Mouse (Mus musculus): ENCODE results near the gene Olfr3. TPM values are rescaled to one million over a fixed set of nuclear protein-coding genes. Genes with fewer than 3 reads are reported as not detected.

The Olfr3 gene
- not detected in 2 replicates for polyA plus RNA-seq (2015; fragmentation: Nextera tagmentation; extraction: Ambion mirVana)

GRCm38 (mm10) chr2:36816932-36817331, at the start of gene Olfr3:
Gene Olfr3 (minus strand): TSS chr2:36817032.
- H3K27ac ChIP-seq (ENCODE audit: low read length) = no peak within 1 kb of the TSS
- no peak within 1 kb of the TSS for H3K4me2 ChIP-seq (replicated peaks; ENCODE audit: low read depth, low read length)
- H3K36me3 ChIP-seq (ENCODE audit: insufficient read depth, low read length) = no peaks in the 10 kb centered on the region
- ATAC-seq (no peak), DNase-seq (ENCODE audit: low spot score) (no peak)
- no peaks in the 10 kb centered on the region for H3K4me1 ChIP-seq (ENCODE audit: insufficient read depth, low read depth, low read length)
- TF ChIP-seq CTCF (IDR thresholded peaks at IDR 0.05) (no peak), EP300 (IDR thresholded peaks at IDR 0.05) (no peak)
- no peaks in the 10 kb centered on the region for H3K27me3 ChIP-seq (replicated peaks; ENCODE audit: insufficient read depth, low read length)
- 47% methylated on average over 1 of the region's 1 CpGs for WGBS
- no peak within 1 kb of the TSS for H3K9ac ChIP-seq (replicated peaks; ENCODE audit: low read depth)
- no peaks in the 10 kb centered on the region for H3K9me3 ChIP-seq (ENCODE audit: low read length)
- H3K4me3 ChIP-seq (ENCODE audit: low read depth, low read length) = no peak within 1 kb of the TSS

- Histone ChIP-seq H3K27me3 (replicated peaks; ENCODE audit: insufficient read depth, low read length) (no peaks in the 10 kb centered on the region), H3K4me1 (ENCODE audit: insufficient read depth, low read depth, low read length) (no peaks in the 10 kb centered on the region), H3K4me2 (replicated peaks; ENCODE audit: low read depth, low read length) (no peak within 1 kb of the TSS), H3K27ac (ENCODE audit: low read length) (no peak within 1 kb of the TSS), H3K9me3 (ENCODE audit: low read length) (no peaks in the 10 kb centered on the region), H3K4me3 (ENCODE audit: low read depth, low read length) (no peak within 1 kb of the TSS), H3K36me3 (ENCODE audit: insufficient read depth, low read length) (no peaks in the 10 kb centered on the region), H3K9ac (replicated peaks; ENCODE audit: low read depth) (no peak within 1 kb of the TSS)
- 64% methylated on average over 1 of the region's 1 CpGs for WGBS
- TF ChIP-seq CTCF (IDR thresholded peaks at IDR 0.05) = no peak
- no peak for TF ChIP-seq EP300 (IDR thresholded peaks at IDR 0.05)
- DNase-seq (ENCODE audit: low spot score) = no peak
- ATAC-seq = no peak
Observed at GRCm38 (mm10) chr2:36862560-36862959, 45.7 kb upstream of the Olfr3 start, which contains the start of gene Olfr351. Gene Olfr351 (minus strand): TSS chr2:36862660.

- 77% methylated on average over 1 of the region's 1 CpGs for WGBS
- no peak within 1 kb of the TSS for H3K4me3 ChIP-seq (ENCODE audit: low read depth, low read length)
- no peak within 1 kb of the TSS for H3K9ac ChIP-seq (replicated peaks; ENCODE audit: low read depth)
- no peak within 1 kb of the TSS for H3K4me2 ChIP-seq (replicated peaks; ENCODE audit: low read depth, low read length)
- no peak for DNase-seq (ENCODE audit: low spot score)
- no peaks in the 10 kb centered on the region for H3K27me3 ChIP-seq (replicated peaks; ENCODE audit: insufficient read depth, low read length)
- no peaks in the 10 kb centered on the region for H3K36me3 ChIP-seq (ENCODE audit: insufficient read depth, low read length)
- ATAC-seq = no peak
- no peak for TF ChIP-seq EP300 (IDR thresholded peaks at IDR 0.05)
- TF ChIP-seq CTCF (IDR thresholded peaks at IDR 0.05) = no peak
- H3K27ac ChIP-seq (ENCODE audit: low read length) = no peak within 1 kb of the TSS
- H3K4me1 ChIP-seq (ENCODE audit: insufficient read depth, low read depth, low read length) = no peaks in the 10 kb centered on the region
- no peaks in the 10 kb centered on the region for H3K9me3 ChIP-seq (ENCODE audit: low read length)
Observed at GRCm38 (mm10) chr2:36846010-36846409, 29.2 kb upstream of the Olfr3 start, which contains the start of gene Olfr350. Gene Olfr350 (plus strand): TSS chr2:36846310.

GRCm38 (mm10) chr2:36790238-36790637, 26.6 kb downstream of the Olfr3 start, which contains the start of gene Olfr50:
Gene Olfr50 (plus strand): TSS chr2:36790538.
- 78% methylated on average over 2 of the region's 2 CpGs for WGBS
- H3K4me3 ChIP-seq (ENCODE audit: low read depth, low read length) = no peak within 1 kb of the TSS
- ATAC-seq = no peak
- H3K4me2 ChIP-seq (replicated peaks; ENCODE audit: low read depth, low read length) = no peak within 1 kb of the TSS
- H3K27ac ChIP-seq (ENCODE audit: low read length) = no peak within 1 kb of the TSS
- TF ChIP-seq EP300 (IDR thresholded peaks at IDR 0.05) (no peak), CTCF (IDR thresholded peaks at IDR 0.05) (no peak)
- H3K36me3 ChIP-seq (ENCODE audit: insufficient read depth, low read length) = no peaks in the 10 kb centered on the region
- no peak for DNase-seq (ENCODE audit: low spot score)
- H3K27me3 ChIP-seq (replicated peaks; ENCODE audit: insufficient read depth, low read length) = no peaks in the 10 kb centered on the region
- H3K9ac ChIP-seq (replicated peaks; ENCODE audit: low read depth) = no peak within 1 kb of the TSS
- no peaks in the 10 kb centered on the region for H3K9me3 ChIP-seq (ENCODE audit: low read length)
- no peaks in the 10 kb centered on the region for H3K4me1 ChIP-seq (ENCODE audit: insufficient read depth, low read depth, low read length)

GRCm38 (mm10) chr2:36783976-36784375, 32.9 kb downstream of the Olfr3 start, which contains the start of gene Olfr348:
Gene Olfr348 (plus strand): TSS chr2:36784276.
- TF ChIP-seq CTCF (IDR thresholded peaks at IDR 0.05) = no peak
- no peak for TF ChIP-seq EP300 (IDR thresholded peaks at IDR 0.05)
- H3K4me3 ChIP-seq (ENCODE audit: low read depth, low read length) = no peak within 1 kb of the TSS
- H3K27ac ChIP-seq (ENCODE audit: low read length) = no peak within 1 kb of the TSS
- no peak within 1 kb of the TSS for H3K4me2 ChIP-seq (replicated peaks; ENCODE audit: low read depth, low read length)
- ATAC-seq (no peak), DNase-seq (ENCODE audit: low spot score) (no peak)
- 69% methylated on average over 2 of the region's 2 CpGs for WGBS
- H3K36me3 ChIP-seq (ENCODE audit: insufficient read depth, low read length) = no peaks in the 10 kb centered on the region
- H3K9ac ChIP-seq (replicated peaks; ENCODE audit: low read depth) = no peak within 1 kb of the TSS
- no peaks in the 10 kb centered on the region for H3K27me3 ChIP-seq (replicated peaks; ENCODE audit: insufficient read depth, low read length)
- H3K9me3 ChIP-seq (ENCODE audit: low read length) = no peaks in the 10 kb centered on the region
- H3K4me1 ChIP-seq (ENCODE audit: insufficient read depth, low read depth, low read length) = no peaks in the 10 kb centered on the region

Other genes starting within 250 kb of the Olfr3 start
- not detected in 2 replicates for gene Olfr345, start 177.0 kb downstream of the Olfr3 start, polyA plus RNA-seq (2015; fragmentation: Nextera tagmentation; extraction: Ambion mirVana)
- not detected in 2 replicates for gene Olfr346, start 131.2 kb downstream of the Olfr3 start, polyA plus RNA-seq (2015; fragmentation: Nextera tagmentation; extraction: Ambion mirVana)
- not detected in 2 replicates for gene Olfr347, start 85.1 kb downstream of the Olfr3 start, polyA plus RNA-seq (2015; fragmentation: Nextera tagmentation; extraction: Ambion mirVana)
- not detected in 2 replicates for gene Olfr348, start 32.8 kb downstream of the Olfr3 start, polyA plus RNA-seq (2015; fragmentation: Nextera tagmentation; extraction: Ambion mirVana)
- not detected in 2 replicates for gene Olfr50, start 26.5 kb downstream of the Olfr3 start, polyA plus RNA-seq (2015; fragmentation: Nextera tagmentation; extraction: Ambion mirVana)
- gene Olfr350, start 29.3 kb upstream of the Olfr3 start, polyA plus RNA-seq (2015; fragmentation: Nextera tagmentation; extraction: Ambion mirVana) = not detected in 2 replicates
- gene Olfr351, start 45.6 kb upstream of the Olfr3 start, polyA plus RNA-seq (2015; fragmentation: Nextera tagmentation; extraction: Ambion mirVana) = not detected in 2 replicates
- gene Olfr352, start 51.4 kb upstream of the Olfr3 start, polyA plus RNA-seq (2015; fragmentation: Nextera tagmentation; extraction: Ambion mirVana) = not detected in 2 replicates
- not detected in 2 replicates for gene Olfr353, start 75.9 kb upstream of the Olfr3 start, polyA plus RNA-seq (2015; fragmentation: Nextera tagmentation; extraction: Ambion mirVana)
- not detected in 2 replicates for gene Olfr354, start 88.6 kb upstream of the Olfr3 start, polyA plus RNA-seq (2015; fragmentation: Nextera tagmentation; extraction: Ambion mirVana)
- not detected in 2 replicates for gene Olfr355, start 111.9 kb upstream of the Olfr3 start, polyA plus RNA-seq (2015; fragmentation: Nextera tagmentation; extraction: Ambion mirVana)
- not detected in 2 replicates for gene Olfr356, start 120.1 kb upstream of the Olfr3 start, polyA plus RNA-seq (2015; fragmentation: Nextera tagmentation; extraction: Ambion mirVana)
- gene Olfr357, start 176.8 kb upstream of the Olfr3 start, polyA plus RNA-seq (2015; fragmentation: Nextera tagmentation; extraction: Ambion mirVana) = not detected in 2 replicates
- gene Olfr358, start 192.3 kb upstream of the Olfr3 start, polyA plus RNA-seq (2015; fragmentation: Nextera tagmentation; extraction: Ambion mirVana) = not detected in 2 replicates
- not detected in 2 replicates for gene Olfr360, start 248.7 kb upstream of the Olfr3 start, polyA plus RNA-seq (2015; fragmentation: Nextera tagmentation; extraction: Ambion mirVana)

Data from lung, postnatal 0 days (tissue).